Mouse (Mus musculus) heart, postnatal 0 days (tissue): ENCODE data around the gene Rgs14. TPM values are rescaled to one million over a fixed set of nuclear protein-coding genes. Genes with fewer than 3 reads are reported as not detected.

Source experiments
- ATAC-seq: fragments of 200-750 bp; cut with Nextera tagmentation; 2 replicates; pipeline ENCODE4 v1.8.0; 2017; ENCODE audit warnings: low read depth, moderate number of reproducible peaks, moderate library complexity; ENCODE audit not compliant: insufficient read depth
- DNase-seq: peaks from one replicate; pipeline ENCODE4 v3.0.0-alpha.2; 2016; ENCODE audit warnings: low spot score
- H3K27ac ChIP-seq: fragments of 300-500 bp; sonication (generic); 2 replicates; pipeline ENCODE4 v1.5.1; 2014; ENCODE audit warnings: low read depth, mild to moderate bottlenecking
- H3K27me3 ChIP-seq: fragments of 300-500 bp; sonication (generic); 2 replicates; pipeline ENCODE4 v1.6.1; 2014; ENCODE audit warnings: low read length, mixed read lengths; ENCODE audit not compliant: control insufficient read depth, insufficient read depth
- H3K36me3 ChIP-seq: fragments of 300-500 bp; sonication (generic); replicated peaks from 2 replicates; pipeline ENCODE4 v1.6.1; 2014; ENCODE audit warnings: low read length, mixed read lengths; ENCODE audit not compliant: control insufficient read depth, insufficient read depth
- H3K4me1 ChIP-seq: fragments of 300-500 bp; sonication (generic); 2 replicates; pipeline ENCODE4 v1.6.1; 2014; ENCODE audit warnings: antibody characterized with exemption; ENCODE audit not compliant: control insufficient read depth, insufficient read depth
- H3K4me2 ChIP-seq: fragments of 300-500 bp; sonication (generic); 2 replicates; pipeline ENCODE4 v1.6.1; 2014; ENCODE audit warnings: low read depth, mild to moderate bottlenecking, low read length, moderate library complexity
- H3K4me3 ChIP-seq: fragments of 300-500 bp; sonication (generic); 2 replicates; pipeline ENCODE4 v1.5.1; 2014; ENCODE audit warnings: low read depth, low read length
- H3K9ac ChIP-seq: fragments of 300-500 bp; sonication (generic); replicated peaks from 2 replicates; pipeline ENCODE4 v1.6.1; 2014; ENCODE audit warnings: low read depth, low read length, mixed read lengths
- H3K9me3 ChIP-seq: fragments of 300-500 bp; sonication (generic); replicated peaks from 2 replicates; pipeline ENCODE4 v1.6.1; 2016; ENCODE audit warnings: low read length; ENCODE audit not compliant: control insufficient read depth
- CTCF ChIP-seq: IDR thresholded peaks from 2 replicates; pipeline ENCODE4 v1.5.1; 2016; ENCODE audit warnings: antibody characterized with exemption, control low read depth, low read depth
- EP300 ChIP-seq: IDR thresholded peaks from 2 replicates; pipeline ENCODE4 v1.6.1; 2016; ENCODE audit warnings: antibody characterized with exemption, low read depth
- WGBS: fragments of 180-500 bp; shearing (Covaris S2); extraction: QIAGEN DNeasy Blood & Tissue Kit; methylation state at CpG from one replicate; pipeline ENCODE4 v1.1.7; 2014; 5-methylcytosine and 5-hydroxymethylcytosine counted together
- polyA plus RNA-seq: library from polyadenylated mRNA; unstranded; fragments of >200 nt; fragmentation: Nextera tagmentation; extraction: Ambion mirVana; gene quantifications from 2 replicates; pipeline ENCODE4 v1.2.1, GENCODE M21; 2015
- total RNA-seq: library from RNA; depleted of rRNA; stranded (reverse); fragments of >200 nt; gene quantifications from 2 replicates; pipeline ENCODE4 v1.2.3, GENCODE M21; 2014; ENCODE audit warnings: low replicate concordance

The Rgs14 gene
- total and polyA plus RNA-seq, 2 experiments from 2014 or later: 0.30 to 1.1 TPM

- H3K27me3 ChIP-seq: peaks cover 28% of the 10 kb centered on the region; the same call in 1 of the 2 replicates
- no peaks in the 10 kb centered on the region for H3K9me3 ChIP-seq
- no peak overlapping the region for H3K27ac ChIP-seq
- 40% methylated on average over 4 of the region's 5 CpGs for WGBS
- no peak overlapping the region for H3K4me2 ChIP-seq
- H3K4me3 ChIP-seq: no peak overlapping the region
- no peak overlapping the region for H3K9ac ChIP-seq
- DNase-seq (no peak), ATAC-seq (no peak)
- H3K36me3 ChIP-seq: no peaks in the 10 kb centered on the region
- no peaks in the 10 kb centered on the region for H3K4me1 ChIP-seq
- TF ChIP-seq CTCF (no peak), EP300 (no peak)
These were observed 2.2 kb downstream of the Rgs14 start for GRCm38 (mm10) chr13:55371740-55372139.

- Histone ChIP-seq H3K4me2 (no peak overlapping the region), H3K27ac (no peak overlapping the region), H3K36me3 (no peaks in the 10 kb centered on the region), H3K9ac (no peak overlapping the region), H3K4me3 (no peak overlapping the region), H3K4me1 (no peaks in the 10 kb centered on the region), H3K27me3 (peaks cover 50% of the 10 kb centered on the region), H3K9me3 (no peaks in the 10 kb centered on the region)
- DNase-seq: no peak
- TF ChIP-seq CTCF (no peak), EP300 (no peak)
- 47% methylated on average over 6 of the region's 6 CpGs for WGBS
- ATAC-seq: no peak
These were observed 4.8 kb downstream of the Rgs14 start for GRCm38 (mm10) chr13:55374206-55374924.

- TF ChIP-seq EP300 (no peak), CTCF (no peak)
- ATAC-seq (no peak), DNase-seq (no peak)
- Histone ChIP-seq H3K4me3 (no peak overlapping the region), H3K4me2 (no peak overlapping the region), H3K36me3 (no peaks in the 10 kb centered on the region), H3K9ac (no peak overlapping the region), H3K4me1 (no peaks in the 10 kb centered on the region), H3K27me3 (peaks cover 65% of the 10 kb centered on the region), H3K9me3 (no peaks in the 10 kb centered on the region), H3K27ac (no peak overlapping the region)
- WGBS: 43% methylated on average over 2 of the region's 2 CpGs
These were observed 6.3 kb downstream of the Rgs14 start for GRCm38 (mm10) chr13:55375877-55376276.

- Histone ChIP-seq H3K4me3 (no peak overlapping the region), H3K4me2 (no peak overlapping the region), H3K27me3 (peaks cover 65% of the 10 kb centered on the region), H3K4me1 (no peaks in the 10 kb centered on the region), H3K27ac (no peak overlapping the region), H3K9me3 (no peaks in the 10 kb centered on the region), H3K9ac (no peak overlapping the region), H3K36me3 (no peaks in the 10 kb centered on the region)
- TF ChIP-seq EP300 (no peak), CTCF (no peak)
- no peak for ATAC-seq
- no peak for DNase-seq
- 8% methylated on average over 32 of the region's 32 CpGs for WGBS
These were observed 9.5 kb downstream of the Rgs14 start for GRCm38 (mm10) chr13:55378907-55379580.

GRCm38 (mm10) chr13:55381790-55382189, 12.3 kb downstream of the Rgs14 start:
- H3K9ac ChIP-seq: no peak overlapping the region
- ATAC-seq (no peak), DNase-seq (no peak)
- no peaks in the 10 kb centered on the region for H3K4me1 ChIP-seq
- no peaks in the 10 kb centered on the region for H3K36me3 ChIP-seq
- no peak overlapping the region for H3K4me3 ChIP-seq
- no peak overlapping the region for H3K27ac ChIP-seq
- 82% methylated on average over 4 of the region's 4 CpGs for whole genome bisulfite sequencing
- H3K4me2 ChIP-seq: no peak overlapping the region
- peaks cover 54% of the 10 kb centered on the region for H3K27me3 ChIP-seq
- H3K9me3 ChIP-seq: no peaks in the 10 kb centered on the region
- TF ChIP-seq EP300 (no peak), CTCF (no peak)
